Mouse (Mus musculus) ES-E14 (cell line): ENCODE results near the gene Ddx17.

Source experiments
- CHD2 ChIP-seq: IDR thresholded peaks from 2 replicates; pipeline ENCODE4 v1.6.1; 2014; ENCODE audit warnings: mild to moderate bottlenecking, low read depth, low read length, inconsistent platforms
- HCFC1 ChIP-seq: IDR thresholded peaks from 2 replicates; pipeline ENCODE4 v1.6.1; 2012; ENCODE audit warnings: low read length, inconsistent platforms, borderline replicate concordance; ENCODE audit not compliant: insufficient read depth
- MAFK ChIP-seq: IDR thresholded peaks from 2 replicates; pipeline ENCODE4 v1.6.1; 2014; ENCODE audit warnings: mild to moderate bottlenecking, low read depth, low read length, inconsistent platforms; ENCODE audit not compliant: insufficient read depth
- ZC3H11A ChIP-seq: IDR thresholded peaks from 2 replicates; pipeline ENCODE4 v1.6.1; 2012; ENCODE audit warnings: low read depth, mild to moderate bottlenecking, inconsistent platforms, low read length, borderline replicate concordance
- ZNF384 ChIP-seq: IDR thresholded peaks from 2 replicates; pipeline ENCODE4 v1.6.1; 2012; ENCODE audit warnings: low read depth, low read length, inconsistent platforms

DNA sequence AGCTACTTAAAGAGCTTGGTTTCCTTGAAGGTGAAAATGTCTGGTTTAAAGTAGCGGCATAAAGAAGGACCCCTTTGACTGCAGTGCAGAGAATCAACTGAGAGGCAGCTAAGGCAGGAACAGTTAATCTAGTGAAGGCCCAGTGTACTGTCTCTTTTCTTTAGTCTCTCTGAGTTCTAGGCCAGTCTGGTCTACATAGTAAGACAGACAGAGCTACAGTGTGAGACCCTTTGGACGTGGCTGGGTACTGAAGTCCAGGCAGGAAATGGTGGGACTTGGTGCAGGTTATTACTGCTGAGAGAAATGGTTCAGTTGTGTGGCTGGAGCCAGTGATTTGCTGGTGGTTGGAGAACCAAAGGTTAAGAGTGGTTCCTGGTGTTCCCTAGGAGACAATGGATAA is 1.7 kb upstream of the Ddx17 start:
- no peak for TF ChIP-seq HCFC1
- TF ChIP-seq CHD2, result no peak
- no peak for TF ChIP-seq ZC3H11A
- no peak for TF ChIP-seq ZNF384
- TF ChIP-seq MAFK, result no peak
